Mouse (Mus musculus): Measurements from ENCODE around the gene Slc25a34.

- TF ChIP-seq CTCF (IDR thresholded peaks at IDR 0.05; ENCODE audit: extremely low read depth, insufficient read length, insufficient replicate concordance, low read depth, low read length) = no peak
- TF ChIP-seq POLR2A (IDR thresholded peaks at IDR 0.05; ENCODE audit: low read depth, low read length) = no peak
Observed at GRCm38 (mm10) chr4:141636693-141637092, 13.1 kb upstream of the Slc25a34 start.

Measured in small intestine, adult 2 months (tissue).